Mouse (Mus musculus) myocyte (in vitro differentiated cells): ENCODE data around the gene Fkbp14. TPM values are rescaled to one million over a fixed set of nuclear protein-coding genes. Genes with fewer than 3 reads are reported as not detected.

Experiments used
- H3K27me3 ChIP-seq: one replicate; pipeline ENCODE4 v1.6.1; 2011; ENCODE audit not compliant: control insufficient read depth, insufficient read depth, insufficient read length
- H3K36me3 ChIP-seq: one replicate; pipeline ENCODE4 v1.6.1; 2011; ENCODE audit not compliant: control insufficient read depth, insufficient read depth
- H3K4me2 ChIP-seq: one replicate; pipeline ENCODE4 v1.6.1; 2011; ENCODE audit warnings: low read depth, control low read depth
- H3K4me3 ChIP-seq: one replicate; pipeline ENCODE4 v1.5.1; 2011; ENCODE audit warnings: mild to moderate bottlenecking, control low read depth, moderate library complexity
- H3K79me2 ChIP-seq: one replicate; pipeline ENCODE4 v1.6.1; 2011; ENCODE audit not compliant: control insufficient read depth, insufficient read depth
- H3ac ChIP-seq: one replicate; pipeline ENCODE4 v1.6.1; 2011; ENCODE audit not compliant: control insufficient read depth, insufficient read length
- CEBPB ChIP-seq: IDR thresholded peaks from 2 replicates; pipeline ENCODE4 v1.6.1; 2011; ENCODE audit warnings: mild to moderate bottlenecking, moderate library complexity; ENCODE audit not compliant: poor library complexity, insufficient read depth, severe bottlenecking
- E2F4 ChIP-seq: IDR thresholded peaks from one replicate; pipeline ENCODE4 v1.6.1; 2011; ENCODE audit warnings: mild to moderate bottlenecking, control low read depth, moderate library complexity; ENCODE audit not compliant: insufficient read depth
- MAX ChIP-seq: IDR thresholded peaks from one replicate; pipeline ENCODE4 v1.6.1; 2011; ENCODE audit warnings: low read depth, mild to moderate bottlenecking, control low read depth
- MYOD1 ChIP-seq, 3 experiments: IDR thresholded peaks; one replicate each; pipeline ENCODE4 v1.6.1; 2011; ENCODE audit warnings: control low read depth in 2 of 3, low read depth in 2 of 3, mild to moderate bottlenecking in 2 of 3, moderate library complexity in 1 of 3; ENCODE audit not compliant: insufficient read length in 2 of 3, control insufficient read depth in 1 of 3
- MYOG ChIP-seq, 3 experiments: IDR thresholded peaks; one replicate each; pipeline ENCODE4 v1.6.1; 2011; ENCODE audit warnings: control low read depth in 2 of 3, low read depth in 2 of 3, mild to moderate bottlenecking in 2 of 3; ENCODE audit not compliant: insufficient read length in 2 of 3, control insufficient read depth in 1 of 3, insufficient read depth in 1 of 3
- POLR2A ChIP-seq: IDR thresholded peaks from one replicate; pipeline ENCODE4 v1.6.1; 2011; ENCODE audit warnings: low read depth, mild to moderate bottlenecking, control low read depth, moderate library complexity; ENCODE audit not compliant: insufficient read length
- POLR2AphosphoS2 ChIP-seq: IDR thresholded peaks from one replicate; pipeline ENCODE4 v1.6.1; 2011; ENCODE audit warnings: low read depth, control low read depth; ENCODE audit not compliant: insufficient read length
- REST ChIP-seq: IDR thresholded peaks from one replicate; pipeline ENCODE4 v1.6.1; 2011; ENCODE audit warnings: mild to moderate bottlenecking, control low read depth, moderate library complexity; ENCODE audit not compliant: insufficient read depth, insufficient read length
- SRF ChIP-seq: IDR thresholded peaks from one replicate; pipeline ENCODE4 v1.6.1; 2011; ENCODE audit warnings: low read depth; ENCODE audit not compliant: control insufficient read depth, insufficient read length
- TCF12 ChIP-seq: IDR thresholded peaks from one replicate; pipeline ENCODE4 v1.6.1; 2011; ENCODE audit warnings: mild to moderate bottlenecking, control low read depth; ENCODE audit not compliant: poor library complexity, insufficient read depth, severe bottlenecking
- TCF3 ChIP-seq: IDR thresholded peaks from one replicate; pipeline ENCODE4 v1.6.1; 2011; ENCODE audit warnings: low read depth, control low read depth; ENCODE audit not compliant: insufficient read length
- USF1 ChIP-seq: IDR thresholded peaks from one replicate; pipeline ENCODE4 v1.6.1; 2011; ENCODE audit warnings: low read depth, mild to moderate bottlenecking, control low read depth, moderate library complexity
- polyA plus RNA-seq: library from polyadenylated mRNA; unstranded; fragments of >200 nt; fragmentation: generic; extraction: Trizol; gene quantifications from one replicate; pipeline ENCODE4 v1.2.1, GENCODE M21; 2012; ENCODE audit warnings: missing spikeins

Gene Fkbp14
- polyA plus RNA-seq, 1 experiment = 6.0 TPM

- no peak overlapping the region for H3K4me2 ChIP-seq
These were observed 48.6 kb downstream of the Fkbp14 start for GRCm38 (mm10) chr6:54548314-54549019.

GRCm38 (mm10) chr6:54543646-54544045 lies 53.5 kb downstream of the Fkbp14 start:
- H3K79me2 ChIP-seq = no peaks in the 10 kb centered on the region
- no peak overlapping the region for H3K4me3 ChIP-seq
- H3ac ChIP-seq = no peak overlapping the region
- no peak overlapping the region for H3K4me2 ChIP-seq
- no peak for TF ChIP-seq SRF
- no peak for TF ChIP-seq MAX
- no peak for TF ChIP-seq USF1
- TF ChIP-seq MYOG (IDR thresholded peaks at IDR 0.05; ENCODE audit: control insufficient read depth in 1 of 3, insufficient read depth in 1 of 3, insufficient read length in 2 of 3, low read depth in 2 of 3) = no peak
- no peak for TF ChIP-seq POLR2AphosphoS2
- TF ChIP-seq CEBPB = no peak
- TF ChIP-seq TCF3 = no peak
- no peak for TF ChIP-seq E2F4
- H3K27me3 ChIP-seq = no peaks in the 10 kb centered on the region
- no peaks in the 10 kb centered on the region for H3K36me3 ChIP-seq

More at GRCm38 (mm10) chr6:54548314-54549019, 48.6 kb downstream of the Fkbp14 start:
- no peak overlapping the region for H3ac ChIP-seq
- H3K36me3 ChIP-seq = no peaks in the 10 kb centered on the region
- no peak for TF ChIP-seq CEBPB
- TF ChIP-seq MYOG (IDR thresholded peaks at IDR 0.05; ENCODE audit: control insufficient read depth in 1 of 3, insufficient read depth in 1 of 3, insufficient read length in 2 of 3, low read depth in 2 of 3) = no peak
- TF ChIP-seq POLR2A = no peak
- no peak for TF ChIP-seq TCF3
- no peak for TF ChIP-seq TCF12
- no peak for TF ChIP-seq MAX
- no peak for TF ChIP-seq E2F4
- TF ChIP-seq USF1 = no peak
- TF ChIP-seq MYOD1 (IDR thresholded peaks at IDR 0.05; ENCODE audit: control insufficient read depth in 1 of 3, insufficient read length in 2 of 3, low read depth in 2 of 3) = no peak
- no peak for TF ChIP-seq POLR2AphosphoS2
- TF ChIP-seq SRF = no peak
- TF ChIP-seq REST = no peak
- H3K4me3 ChIP-seq = no peak overlapping the region
- H3K79me2 ChIP-seq = no peaks in the 10 kb centered on the region
- no peaks in the 10 kb centered on the region for H3K27me3 ChIP-seq

- Histone ChIP-seq H3ac (no peak overlapping the region), H3K27me3 (no peaks in the 10 kb centered on the region), H3K36me3 (no peaks in the 10 kb centered on the region), H3K79me2 (no peaks in the 10 kb centered on the region), H3K4me2 (no peak overlapping the region), H3K4me3 (no peak overlapping the region)
- TF ChIP-seq E2F4 (no peak), USF1 (no peak), POLR2A (no peak), TCF3 (no peak), MAX (no peak), SRF (no peak), CEBPB (no peak), REST (no peak), MYOD1 (IDR thresholded peaks at IDR 0.05; ENCODE audit: control insufficient read depth in 1 of 3, insufficient read length in 2 of 3, low read depth in 2 of 3) (no peak), POLR2AphosphoS2 (no peak), MYOG (IDR thresholded peaks at IDR 0.05; ENCODE audit: control insufficient read depth in 1 of 3, insufficient read depth in 1 of 3, insufficient read length in 2 of 3, low read depth in 2 of 3) (no peak)
These were observed 54.3 kb downstream of the Fkbp14 start for GRCm38 (mm10) chr6:54542836-54543235.

- no peak overlapping the region for H3K4me3 ChIP-seq
These were observed 56.7 kb downstream of the Fkbp14 start for GRCm38 (mm10) chr6:54540252-54540887.

GRCm38 (mm10) chr6:54539396-54539795 lies 57.7 kb downstream of the Fkbp14 start:
- TF ChIP-seq CEBPB = no peak
- TF ChIP-seq MYOD1 (IDR thresholded peaks at IDR 0.05; ENCODE audit: control insufficient read depth in 1 of 3, insufficient read length in 2 of 3, low read depth in 2 of 3) = no peak
- Histone ChIP-seq H3K36me3 (no peaks in the 10 kb centered on the region), H3K27me3 (no peaks in the 10 kb centered on the region), H3ac (no peak overlapping the region), H3K4me3 (no peak overlapping the region), H3K4me2 (no peak overlapping the region), H3K79me2 (no peaks in the 10 kb centered on the region)

More at GRCm38 (mm10) chr6:54540252-54540887, 56.7 kb downstream of the Fkbp14 start:
- no peaks in the 10 kb centered on the region for H3K79me2 ChIP-seq
- TF ChIP-seq CEBPB (0 out of 2 replicates have a peak, but pooled peaks have one; percentile 31), TCF3 (no peak)
- H3ac ChIP-seq = no peak overlapping the region
- H3K4me2 ChIP-seq = peak overlapping the region; percentile 54
- no peaks in the 10 kb centered on the region for H3K27me3 ChIP-seq
- H3K36me3 ChIP-seq = no peaks in the 10 kb centered on the region
